Mouse (Mus musculus): Measurements from ENCODE around the gene Atg2b. TPM values are rescaled to one million over a fixed set of nuclear protein-coding genes. Genes with fewer than 3 reads are reported as not detected.
A peak's percentile ranks its signal among the peaks of the same experiment; 100 is the strongest.

The Atg2b gene
- 11.1 TPM in 2 replicates for polyA plus RNA-seq (2015; fragmentation: Nextera tagmentation; extraction: Ambion mirVana)

DNA sequence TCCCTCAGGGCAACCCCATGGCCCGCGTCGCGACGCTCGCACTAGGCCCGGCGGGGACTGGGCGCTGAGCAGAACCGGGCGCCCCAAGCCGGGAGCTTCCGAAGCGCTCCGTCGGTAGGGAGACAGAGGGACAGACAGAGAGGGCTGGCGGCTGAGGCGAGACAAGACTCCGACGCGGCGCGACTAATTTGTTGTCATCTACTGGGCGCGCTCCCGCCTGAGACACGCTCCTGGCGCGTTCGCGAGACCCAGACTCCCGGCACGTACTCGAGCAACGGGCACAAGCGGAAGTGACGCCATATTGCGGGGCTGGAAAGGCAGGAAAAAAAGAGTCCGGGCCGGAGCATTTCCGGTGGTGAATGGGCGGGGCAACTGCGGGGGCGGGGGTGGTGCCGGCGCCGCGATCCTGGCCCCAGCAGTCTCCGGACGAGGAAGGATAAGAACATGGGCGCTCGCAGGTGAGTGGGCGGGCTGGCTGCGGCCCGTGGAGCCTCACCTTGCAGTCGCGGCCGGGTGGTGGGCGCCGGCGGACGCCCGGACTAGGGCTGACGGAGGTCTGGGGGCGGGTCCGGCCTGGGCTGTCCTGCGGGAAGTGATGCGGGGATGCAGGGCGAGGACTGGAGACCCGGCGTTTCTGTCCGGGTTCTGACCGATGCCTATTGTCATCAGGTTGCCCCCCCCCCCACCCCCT, at the start of gene Atg2b:
Gene Atg2b, minus strand, starts transcription at position 211 of the 691 bp plus-strand sequence.
- under 1% methylated on average over 73 of the region's 73 CpGs for WGBS
- Histone ChIP-seq H3K27me3 (ENCODE audit: control insufficient read depth, insufficient read depth, low read length) (no peaks in the 10 kb centered on the region), H3K9ac (ENCODE audit: low read length) (peak within 1 kb of the TSS; percentile 86)

DNA sequence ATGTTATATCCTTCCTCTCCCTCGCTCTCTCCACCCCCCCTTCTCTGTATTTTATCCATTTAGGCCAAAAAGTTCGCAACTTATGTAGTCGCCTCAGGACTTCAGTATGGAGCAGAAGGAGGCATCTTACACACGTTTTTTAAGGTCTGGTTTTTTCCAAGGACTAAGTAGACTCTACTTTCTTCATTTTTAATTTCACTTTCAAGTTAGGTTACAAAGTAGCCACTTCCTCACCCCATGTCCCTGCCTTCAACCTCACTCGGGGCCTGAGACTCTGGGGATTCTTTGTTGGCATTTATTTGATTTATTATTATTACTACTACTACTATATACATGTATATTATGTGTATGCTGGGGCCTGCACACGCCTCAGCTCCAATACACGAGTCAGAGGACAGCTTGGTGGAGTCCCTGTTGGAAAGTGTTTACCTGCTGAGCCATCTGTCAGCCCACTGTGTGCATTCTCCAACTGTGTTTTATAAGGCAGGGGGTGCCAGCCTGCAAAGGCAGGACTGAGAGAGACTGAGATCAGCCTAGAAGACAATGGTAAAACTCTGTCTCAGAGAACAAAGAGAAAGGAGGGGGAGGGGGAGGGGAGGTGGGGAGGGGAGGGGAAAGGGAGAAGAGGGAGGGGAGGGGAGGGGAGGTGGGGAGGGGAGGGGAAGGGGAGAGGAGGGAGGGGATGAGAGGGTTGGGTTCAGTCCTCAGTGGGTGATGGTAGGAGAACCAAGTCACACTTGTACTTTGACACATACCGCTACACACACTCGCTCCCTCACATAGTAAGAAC, 48.6 kb upstream of the Atg2b start:
- Histone ChIP-seq H3K9ac (ENCODE audit: low read length) (no peak overlapping the region), H3K4me2 (ENCODE audit: low read depth, low read length) (no peak overlapping the region), H3K4me1 (ENCODE audit: control insufficient read depth, insufficient read depth, low read length) (no peaks in the 10 kb centered on the region), H3K9me3 (replicated peaks; ENCODE audit: control insufficient read depth, low read length) (no peaks in the 10 kb centered on the region), H3K4me3 (replicated peaks; ENCODE audit: low read length) (no peak overlapping the region), H3K27ac (ENCODE audit: low read length) (no peak overlapping the region), H3K36me3 (ENCODE audit: control insufficient read depth, insufficient read depth, low read length) (no peaks in the 10 kb centered on the region), H3K27me3 (ENCODE audit: control insufficient read depth, insufficient read depth, low read length) (no peaks in the 10 kb centered on the region)
- 62% methylated on average over 9 of the region's 9 CpGs for WGBS
- ATAC-seq (ENCODE audit: insufficient read depth, low FRiP score) = no peak

More for the DNA sequence above, at the start of gene Atg2b:
- peaks cover 21% of the 10 kb centered on the region for H3K4me1 ChIP-seq (ENCODE audit: control insufficient read depth, insufficient read depth, low read length)
- peak; percentile 94 for ATAC-seq (ENCODE audit: insufficient read depth, low FRiP score)
- H3K4me3 ChIP-seq (replicated peaks; ENCODE audit: low read length) = peak within 1 kb of the TSS; percentile 93
- H3K4me2 ChIP-seq (ENCODE audit: low read depth, low read length) = peak within 1 kb of the TSS; percentile 72
- H3K9me3 ChIP-seq (replicated peaks; ENCODE audit: control insufficient read depth, low read length) = no peaks in the 10 kb centered on the region
- H3K36me3 ChIP-seq (ENCODE audit: control insufficient read depth, insufficient read depth, low read length) = no peaks in the 10 kb centered on the region
- peak within 1 kb of the TSS; percentile 93 for H3K27ac ChIP-seq (ENCODE audit: low read length)

DNA sequence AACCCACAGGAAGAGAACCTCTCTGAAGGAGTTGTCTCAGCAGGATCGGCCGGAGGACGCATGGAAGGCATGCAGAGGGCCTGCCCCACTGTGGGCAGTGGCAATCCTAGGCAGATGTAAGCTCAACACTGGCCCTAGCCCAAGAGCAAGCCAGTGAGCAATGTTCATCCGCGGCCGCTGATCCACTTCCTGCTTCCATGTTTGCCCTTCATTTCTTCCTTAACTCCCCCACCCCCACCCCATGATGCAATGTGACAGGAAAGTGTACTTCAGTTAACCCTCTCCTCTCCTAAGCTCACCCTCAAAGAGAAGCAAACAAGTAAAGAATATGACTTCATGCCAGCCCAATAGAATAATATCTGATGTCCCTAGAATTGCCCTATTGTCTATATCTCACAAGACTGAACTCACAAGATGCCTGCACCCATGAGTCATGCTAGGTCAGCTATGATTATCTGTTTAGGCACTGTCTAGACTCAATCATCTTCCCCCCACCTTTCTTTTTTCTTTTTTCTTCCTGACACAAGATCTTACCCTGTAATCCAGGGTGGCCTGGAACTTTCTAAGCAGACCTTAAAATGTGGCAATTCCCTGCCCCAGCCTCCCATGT, 45.9 kb upstream of the Atg2b start:
- no peak for ATAC-seq (ENCODE audit: insufficient read depth, low FRiP score)
- H3K27me3 ChIP-seq (ENCODE audit: control insufficient read depth, insufficient read depth, low read length) = no peaks in the 10 kb centered on the region
- H3K9me3 ChIP-seq (replicated peaks; ENCODE audit: control insufficient read depth, low read length) = no peaks in the 10 kb centered on the region
- H3K4me2 ChIP-seq (ENCODE audit: low read depth, low read length) = no peak overlapping the region
- no peaks in the 10 kb centered on the region for H3K36me3 ChIP-seq (ENCODE audit: control insufficient read depth, insufficient read depth, low read length)
- H3K27ac ChIP-seq (ENCODE audit: low read length) = no peak overlapping the region
- 66% methylated on average over 6 of the region's 6 CpGs for WGBS
- no peak overlapping the region for H3K4me3 ChIP-seq (replicated peaks; ENCODE audit: low read length)
- H3K4me1 ChIP-seq (ENCODE audit: control insufficient read depth, insufficient read depth, low read length) = no peaks in the 10 kb centered on the region
- no peak overlapping the region for H3K9ac ChIP-seq (ENCODE audit: low read length)

GRCm38 (mm10) chr12:105727964-105728363, 43.0 kb upstream of the Atg2b start:
- Histone ChIP-seq H3K36me3 (ENCODE audit: control insufficient read depth, insufficient read depth, low read length) (no peaks in the 10 kb centered on the region), H3K27me3 (ENCODE audit: control insufficient read depth, insufficient read depth, low read length) (no peaks in the 10 kb centered on the region), H3K4me2 (ENCODE audit: low read depth, low read length) (no peak overlapping the region), H3K4me3 (replicated peaks; ENCODE audit: low read length) (no peak overlapping the region), H3K9ac (ENCODE audit: low read length) (no peak overlapping the region), H3K4me1 (ENCODE audit: control insufficient read depth, insufficient read depth, low read length) (no peaks in the 10 kb centered on the region), H3K9me3 (replicated peaks; ENCODE audit: control insufficient read depth, low read length) (no peaks in the 10 kb centered on the region), H3K27ac (ENCODE audit: low read length) (no peak overlapping the region)
- WGBS = 33% methylated on average over 8 of the region's 8 CpGs
- ATAC-seq (ENCODE audit: insufficient read depth, low FRiP score) = no peak

DNA sequence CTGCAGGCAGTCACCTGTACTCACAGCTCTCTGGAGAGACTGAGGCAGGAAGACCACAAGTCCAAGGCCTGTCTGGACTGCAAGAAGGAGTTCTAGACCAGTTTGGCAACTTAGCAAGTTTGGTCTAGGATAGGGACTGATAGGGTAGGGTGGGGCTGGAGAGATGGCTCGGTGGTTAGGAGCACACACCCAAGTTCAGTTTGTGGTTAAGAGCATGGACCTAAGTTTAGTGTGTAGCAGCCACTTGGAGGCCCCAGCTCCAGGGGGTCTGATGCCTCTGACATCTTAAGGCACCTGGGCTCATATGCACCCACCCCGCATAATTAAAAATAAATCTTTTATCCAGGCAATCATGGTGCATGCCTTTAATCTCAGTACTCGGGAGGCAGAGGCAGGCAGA, 42.3 kb upstream of the Atg2b start:
- Histone ChIP-seq H3K36me3 (ENCODE audit: control insufficient read depth, insufficient read depth, low read length) (no peaks in the 10 kb centered on the region), H3K9me3 (replicated peaks; ENCODE audit: control insufficient read depth, low read length) (no peaks in the 10 kb centered on the region), H3K4me1 (ENCODE audit: control insufficient read depth, insufficient read depth, low read length) (no peaks in the 10 kb centered on the region), H3K27ac (ENCODE audit: low read length) (no peak overlapping the region), H3K4me3 (replicated peaks; ENCODE audit: low read length) (no peak overlapping the region), H3K9ac (ENCODE audit: low read length) (no peak overlapping the region), H3K4me2 (ENCODE audit: low read depth, low read length) (no peak overlapping the region), H3K27me3 (ENCODE audit: control insufficient read depth, insufficient read depth, low read length) (no peaks in the 10 kb centered on the region)
- 82% methylated on average over 3 of the region's 3 CpGs for WGBS
- ATAC-seq (ENCODE audit: insufficient read depth, low FRiP score) = no peak

- Histone ChIP-seq H3K9ac (ENCODE audit: low read length) (no peak overlapping the region), H3K27me3 (ENCODE audit: control insufficient read depth, insufficient read depth, low read length) (no peaks in the 10 kb centered on the region), H3K4me1 (ENCODE audit: control insufficient read depth, insufficient read depth, low read length) (no peaks in the 10 kb centered on the region), H3K27ac (ENCODE audit: low read length) (no peak overlapping the region), H3K4me2 (ENCODE audit: low read depth, low read length) (no peak overlapping the region), H3K4me3 (replicated peaks; ENCODE audit: low read length) (no peak overlapping the region), H3K36me3 (ENCODE audit: control insufficient read depth, insufficient read depth, low read length) (no peaks in the 10 kb centered on the region), H3K9me3 (replicated peaks; ENCODE audit: control insufficient read depth, low read length) (no peaks in the 10 kb centered on the region)
- 73% methylated on average over 13 of the region's 13 CpGs for WGBS
- no peak for ATAC-seq (ENCODE audit: insufficient read depth, low FRiP score)
Observed at GRCm38 (mm10) chr12:105725736-105726135, 40.7 kb upstream of the Atg2b start.

DNA sequence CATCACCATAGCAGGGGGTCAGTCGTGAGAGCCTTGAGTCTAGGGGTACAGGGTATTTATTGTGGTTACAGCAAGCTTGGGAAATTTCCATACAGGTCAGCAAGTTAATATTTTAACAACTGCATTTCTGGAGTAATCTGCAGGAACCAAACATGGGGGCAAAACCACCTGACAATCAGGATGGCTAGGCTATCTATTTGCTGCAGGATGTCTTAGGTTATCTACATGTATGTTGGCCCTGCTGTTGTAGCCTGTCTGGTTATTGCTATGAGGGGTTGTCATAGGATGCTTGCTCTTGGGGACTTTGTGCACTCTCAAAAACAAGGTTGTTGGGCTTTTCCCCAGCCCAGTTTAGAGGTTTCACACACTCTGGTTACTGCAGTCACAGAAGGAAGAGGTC, 39.6 kb upstream of the Atg2b start:
- Histone ChIP-seq H3K4me3 (replicated peaks; ENCODE audit: low read length) (no peak overlapping the region), H3K27ac (ENCODE audit: low read length) (no peak overlapping the region), H3K4me2 (ENCODE audit: low read depth, low read length) (no peak overlapping the region), H3K9ac (ENCODE audit: low read length) (no peak overlapping the region), H3K9me3 (replicated peaks; ENCODE audit: control insufficient read depth, low read length) (no peaks in the 10 kb centered on the region), H3K4me1 (ENCODE audit: control insufficient read depth, insufficient read depth, low read length) (no peaks in the 10 kb centered on the region), H3K27me3 (ENCODE audit: control insufficient read depth, insufficient read depth, low read length) (no peaks in the 10 kb centered on the region), H3K36me3 (ENCODE audit: control insufficient read depth, insufficient read depth, low read length) (no peaks in the 10 kb centered on the region)
- no peak for ATAC-seq (ENCODE audit: insufficient read depth, low FRiP score)
- WGBS = 40% methylated on average over 1 of the region's 1 CpGs

GRCm38 (mm10) chr12:105722657-105723056, 37.6 kb upstream of the Atg2b start:
- 5% methylated on average over 5 of the region's 5 CpGs for WGBS
- ATAC-seq (ENCODE audit: insufficient read depth, low FRiP score) = peak; percentile 33; the same call in 1 of the 2 replicates
- Histone ChIP-seq H3K27ac (ENCODE audit: low read length) (no peak overlapping the region), H3K36me3 (ENCODE audit: control insufficient read depth, insufficient read depth, low read length) (no peaks in the 10 kb centered on the region), H3K9me3 (replicated peaks; ENCODE audit: control insufficient read depth, low read length) (no peaks in the 10 kb centered on the region), H3K27me3 (ENCODE audit: control insufficient read depth, insufficient read depth, low read length) (no peaks in the 10 kb centered on the region), H3K4me3 (replicated peaks; ENCODE audit: low read length) (no peak overlapping the region), H3K4me2 (ENCODE audit: low read depth, low read length) (no peak overlapping the region), H3K4me1 (ENCODE audit: control insufficient read depth, insufficient read depth, low read length) (no peaks in the 10 kb centered on the region), H3K9ac (ENCODE audit: low read length) (no peak overlapping the region)
